Mouse (Mus musculus): ENCODE measurements around the gene Syt7. TPM values are rescaled to one million over a fixed set of nuclear protein-coding genes. Genes with fewer than 3 reads are reported as not detected.
A peak's percentile ranks its signal among the peaks of the same experiment; 100 is the strongest.

Gene Syt7
- polyA plus RNA-seq, 1 experiment from 2014 or later, result 0.10 TPM

GRCm38 (mm10) chr19:10500581-10500980, 111.7 kb downstream of the Syt7 start:
- ATAC-seq (ENCODE audit: low read depth) (no peak), DNase-seq (no peak)
- Histone ChIP-seq H3K36me3 (peaks cover 64% of the 10 kb centered on the region), H3K27me3 (no peaks in the 10 kb centered on the region), H3K27ac (no peak overlapping the region), H3K9ac (no peak overlapping the region), H3K4me3 (replicated peaks) (no peak overlapping the region), H3K4me1 (replicated peaks) (no peaks in the 10 kb centered on the region), H3K9me3 (replicated peaks) (no peaks in the 10 kb centered on the region), H3K4me2 (no peak overlapping the region)
- 85% methylated on average over 8 of the region's 8 CpGs for WGBS (ENCODE audit: insufficient replicate concordance)

- DNase-seq (peak; percentile 29), ATAC-seq (ENCODE audit: low read depth) (peak; percentile 65)
- no peaks in the 10 kb centered on the region for H3K27me3 ChIP-seq
- no peak overlapping the region for H3K4me2 ChIP-seq
- no peaks in the 10 kb centered on the region for H3K4me1 ChIP-seq (replicated peaks)
- 15% methylated on average over 4 of the region's 4 CpGs for WGBS (ENCODE audit: insufficient replicate concordance)
- H3K4me3 ChIP-seq (replicated peaks), result no peak overlapping the region
- no peak overlapping the region for H3K9ac ChIP-seq
- H3K36me3 ChIP-seq, result peaks cover 78% of the 10 kb centered on the region
- H3K9me3 ChIP-seq (replicated peaks), result no peaks in the 10 kb centered on the region
- no peak overlapping the region for H3K27ac ChIP-seq
Measured at GRCm38 (mm10) chr19:10502571-10502970, 113.7 kb downstream of the Syt7 start.

Other genes starting within 250 kb of the Syt7 start
- gene Fads1, start 206.2 kb upstream of the Syt7 start, polyA plus RNA-seq (2015; fragmentation: Nextera tagmentation; extraction: Ambion mirVana), result 60.2 and 77.5 TPM in 2 replicates
- 332 and 375 TPM in 2 replicates for gene Tmem258, start 185.1 kb upstream of the Syt7 start, polyA plus RNA-seq (2015; fragmentation: Nextera tagmentation; extraction: Ambion mirVana)
- gene Fen1, start 184.9 kb upstream of the Syt7 start, polyA plus RNA-seq (2015; fragmentation: Nextera tagmentation; extraction: Ambion mirVana), result 190 and 208 TPM in 2 replicates
- gene Myrf, start 148.3 kb upstream of the Syt7 start, polyA plus RNA-seq (2015; fragmentation: Nextera tagmentation; extraction: Ambion mirVana), result 3.2 and 3.4 TPM in 2 replicates
- gene Dagla, start 84.2 kb upstream of the Syt7 start, polyA plus RNA-seq (2015; fragmentation: Nextera tagmentation; extraction: Ambion mirVana), result 0.20 and 0.32 TPM in 2 replicates
- gene Lrrc10b, start 68.4 kb downstream of the Syt7 start, polyA plus RNA-seq (2015; fragmentation: Nextera tagmentation; extraction: Ambion mirVana), result 0.06 TPM in 1 of 2 replicates, not detected in the other
- gene Ppp1r32, start 93.8 kb downstream of the Syt7 start, polyA plus RNA-seq (2015; fragmentation: Nextera tagmentation; extraction: Ambion mirVana), result not detected in 2 replicates
- gene Cpsf7, start 136.2 kb downstream of the Syt7 start, polyA plus RNA-seq (2015; fragmentation: Nextera tagmentation; extraction: Ambion mirVana), result 9.7 and 13.5 TPM in 2 replicates
- 33.7 and 36.2 TPM in 2 replicates for gene Sdhaf2, start 137.1 kb downstream of the Syt7 start, polyA plus RNA-seq (2015; fragmentation: Nextera tagmentation; extraction: Ambion mirVana)
- gene Tmem216, start 167.1 kb downstream of the Syt7 start, polyA plus RNA-seq (2015; fragmentation: Nextera tagmentation; extraction: Ambion mirVana), result 14.9 and 16.9 TPM in 2 replicates
- gene Cyb561a3, start 188.1 kb downstream of the Syt7 start, polyA plus RNA-seq (2015; fragmentation: Nextera tagmentation; extraction: Ambion mirVana), result 10.6 and 12.4 TPM in 2 replicates
- 14.9 and 16.3 TPM in 2 replicates for gene Tmem138, start 188.3 kb downstream of the Syt7 start, polyA plus RNA-seq (2015; fragmentation: Nextera tagmentation; extraction: Ambion mirVana)
- 156 and 177 TPM in 2 replicates for gene Ddb1, start 216.2 kb downstream of the Syt7 start, polyA plus RNA-seq (2015; fragmentation: Nextera tagmentation; extraction: Ambion mirVana)
- gene Tkfc, start 216.6 kb downstream of the Syt7 start, polyA plus RNA-seq (2015; fragmentation: Nextera tagmentation; extraction: Ambion mirVana), result 9.4 and 10.8 TPM in 2 replicates
- 5.3 and 5.8 TPM in 2 replicates for gene Vwce, start 245.1 kb downstream of the Syt7 start, polyA plus RNA-seq (2015; fragmentation: Nextera tagmentation; extraction: Ambion mirVana)

Data from liver, embryonic 13.5 days (tissue).